Mouse (Mus musculus): Measurements from ENCODE around the gene Cngb1. TPM values are rescaled to one million over a fixed set of nuclear protein-coding genes. Genes with fewer than 3 reads are reported as not detected.

Cngb1 gene
- polyA plus RNA-seq, 3 experiments from 2014 or later, result 0.32 TPM; not detected in 2

GRCm38 (mm10) chr8:95323201-95323600 lies 16.8 kb upstream of the Cngb1 start:
- no peak for ATAC-seq

- peak; percentile 92 for ATAC-seq
Measured at GRCm38 (mm10) chr8:95320224-95321139, 14.1 kb upstream of the Cngb1 start.

- no peak for ATAC-seq
Measured at GRCm38 (mm10) chr8:95315350-95315749, 9.0 kb upstream of the Cngb1 start.

GRCm38 (mm10) chr8:95314707-95315106 lies 8.3 kb upstream of the Cngb1 start:
- ATAC-seq, result no peak

GRCm38 (mm10) chr8:95313857-95314256 lies 7.5 kb upstream of the Cngb1 start:
- ATAC-seq, result no peak

GRCm38 (mm10) chr8:95312836-95313235 lies 6.5 kb upstream of the Cngb1 start:
- no peak for ATAC-seq

GRCm38 (mm10) chr8:95310342-95310970 lies 4.1 kb upstream of the Cngb1 start, which contains the start of gene Tepp:
Gene Tepp (plus strand): TSS chr8:95310566.
- no peak for ATAC-seq

GRCm38 (mm10) chr8:95305526-95305925 lies 859 bp downstream of the Cngb1 start:
- ATAC-seq, result no peak

- peak; percentile 69 for ATAC-seq
Measured at GRCm38 (mm10) chr8:95302410-95302809, 4.0 kb downstream of the Cngb1 start.

- ATAC-seq, result no peak
Measured at GRCm38 (mm10) chr8:95293891-95294290, 12.5 kb downstream of the Cngb1 start.

GRCm38 (mm10) chr8:95293172-95293571 lies 13.2 kb downstream of the Cngb1 start:
- ATAC-seq, result no peak

- no peak for ATAC-seq
Measured at GRCm38 (mm10) chr8:95289066-95289650, 17.2 kb downstream of the Cngb1 start.

- no peak for ATAC-seq
Measured at GRCm38 (mm10) chr8:95281493-95281892, 24.9 kb downstream of the Cngb1 start.

GRCm38 (mm10) chr8:95272871-95273270 lies 33.5 kb downstream of the Cngb1 start:
- no peak for ATAC-seq

- no peak for ATAC-seq
Measured at GRCm38 (mm10) chr8:95271841-95272240, 34.5 kb downstream of the Cngb1 start.

- ATAC-seq, result no peak
Measured at GRCm38 (mm10) chr8:95270501-95270900, 35.9 kb downstream of the Cngb1 start.

GRCm38 (mm10) chr8:95262181-95262580 lies 44.2 kb downstream of the Cngb1 start:
- ATAC-seq, result no peak

GRCm38 (mm10) chr8:95255611-95256010 lies 50.8 kb downstream of the Cngb1 start:
- ATAC-seq, result no peak

GRCm38 (mm10) chr8:95254564-95255434 lies 51.6 kb downstream of the Cngb1 start:
- peak; percentile 99 for ATAC-seq

- no peak for ATAC-seq
Measured at GRCm38 (mm10) chr8:95252056-95252455, 54.3 kb downstream of the Cngb1 start.

- no peak for ATAC-seq
Measured at GRCm38 (mm10) chr8:95249847-95250246, 56.5 kb downstream of the Cngb1 start.

- ATAC-seq, result peak; percentile 82
Measured at GRCm38 (mm10) chr8:95247277-95247676, 59.1 kb downstream of the Cngb1 start.
